Mouse (Mus musculus): ENCODE results near the gene Lrmda. TPM values are rescaled to one million over a fixed set of nuclear protein-coding genes. Genes with fewer than 3 reads are reported as not detected.

Lrmda gene
- polyA plus RNA-seq, 1 experiment from 2014 or later: 0.55 TPM

DNA sequence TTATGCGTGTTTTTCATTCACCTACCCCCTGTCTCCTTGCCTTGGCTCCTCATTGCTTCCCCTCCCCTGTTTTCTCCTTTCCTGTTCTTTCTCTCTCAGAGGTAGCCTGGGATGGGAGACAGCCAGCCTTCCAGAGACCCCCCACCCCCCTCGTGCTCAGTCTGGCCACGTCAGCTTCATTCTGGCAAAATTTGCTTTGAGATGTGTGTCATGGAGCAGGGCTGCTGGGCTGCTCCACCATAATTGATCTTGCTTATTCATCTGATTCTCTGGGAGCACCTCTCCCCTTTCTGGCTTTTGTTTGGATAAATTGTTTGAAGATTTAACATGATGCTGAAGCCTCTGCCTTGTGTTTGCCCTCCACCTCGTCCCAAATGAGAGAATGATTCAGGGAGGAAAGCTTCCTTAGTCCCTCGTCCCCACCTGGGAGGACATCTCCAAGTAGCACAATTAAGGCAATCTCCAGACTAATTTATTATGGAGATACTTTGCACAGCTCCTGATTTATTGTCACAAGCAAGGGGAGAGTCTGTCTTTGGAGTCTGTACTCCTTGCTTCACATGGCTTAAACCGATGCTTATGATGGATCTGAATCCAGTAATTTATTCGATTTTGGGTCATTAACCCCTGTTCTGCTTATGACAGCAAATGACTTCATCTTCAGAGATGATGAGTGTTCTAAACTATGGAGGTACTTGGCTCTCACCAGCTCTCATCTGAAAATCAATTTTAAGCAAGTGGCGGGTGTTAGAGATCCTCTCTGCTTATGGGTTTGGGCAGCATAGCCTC, 526.6 kb downstream of the Lrmda start:
- no peaks in the 10 kb centered on the region for H3K9me3 ChIP-seq
- H3K36me3 ChIP-seq: no peaks in the 10 kb centered on the region
- peaks cover 34% of the 10 kb centered on the region for H3K4me1 ChIP-seq (replicated peaks)
- H3K27ac ChIP-seq: peak overlapping the region; percentile 74
- no peak for DNase-seq (ENCODE audit: low spot score)
- no peak overlapping the region for H3K4me3 ChIP-seq
- 0 out of 2 replicates have a peak, but pooled peaks cover 9% of the 10 kb centered on the region for H3K27me3 ChIP-seq (ENCODE audit: insufficient read depth, poor library complexity, severe bottlenecking)
- 52% methylated on average over 8 of the region's 8 CpGs for WGBS

DNA sequence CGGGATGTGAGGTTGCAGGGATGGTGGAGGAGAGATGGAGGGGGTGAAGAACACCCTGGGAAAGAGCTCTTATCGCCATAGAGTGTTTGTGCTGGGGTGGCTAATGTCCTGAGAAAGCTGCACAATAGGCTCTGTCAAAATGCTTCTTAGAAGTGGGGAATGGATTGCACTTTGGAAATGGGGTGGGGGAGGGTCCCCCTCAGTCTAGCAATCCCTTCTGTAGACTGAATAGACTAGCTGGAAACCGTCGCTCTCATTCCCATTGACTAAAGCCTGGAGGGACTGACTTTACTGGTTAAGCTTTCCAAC, 527.1 kb downstream of the Lrmda start:
- 49% methylated on average over 4 of the region's 4 CpGs for WGBS
- H3K4me3 ChIP-seq: no peak overlapping the region
- DNase-seq (ENCODE audit: low spot score): peak; percentile 30
- peaks cover 34% of the 10 kb centered on the region for H3K4me1 ChIP-seq (replicated peaks)
- 0 out of 2 replicates have a peak, but pooled peaks cover 9% of the 10 kb centered on the region for H3K27me3 ChIP-seq (ENCODE audit: insufficient read depth, poor library complexity, severe bottlenecking)
- no peaks in the 10 kb centered on the region for H3K9me3 ChIP-seq
- no peaks in the 10 kb centered on the region for H3K36me3 ChIP-seq
- H3K27ac ChIP-seq: no peak overlapping the region

DNA sequence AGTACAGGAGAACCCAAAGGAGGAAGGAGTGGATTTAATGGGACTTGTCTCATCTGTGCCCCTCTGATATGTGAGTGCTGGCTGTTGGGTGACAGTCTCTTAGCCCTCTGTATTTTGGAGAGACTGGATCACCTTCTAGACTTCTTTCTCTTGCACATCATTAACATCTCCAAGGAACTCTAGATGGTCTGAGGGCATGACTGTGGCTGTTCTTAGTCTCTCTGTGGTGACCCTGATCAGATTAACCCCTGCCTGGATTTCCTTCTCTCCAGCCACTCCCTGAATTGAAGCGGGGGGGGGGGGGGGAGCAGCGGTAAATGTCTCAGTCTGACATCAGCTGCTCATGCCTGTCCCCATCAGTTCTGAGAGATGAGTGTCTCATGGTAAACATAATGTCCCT, 528.8 kb downstream of the Lrmda start:
- DNase-seq (ENCODE audit: low spot score): no peak
- Histone ChIP-seq H3K36me3 (no peaks in the 10 kb centered on the region), H3K4me1 (replicated peaks) (peaks cover 39% of the 10 kb centered on the region), H3K9me3 (no peaks in the 10 kb centered on the region), H3K27ac (0 out of 2 replicates have a peak overlapping the region, but pooled peaks have one; percentile 1), H3K27me3 (ENCODE audit: insufficient read depth, poor library complexity, severe bottlenecking) (0 out of 2 replicates have a peak, but pooled peaks cover 9% of the 10 kb centered on the region), H3K4me3 (no peak overlapping the region)
- whole genome bisulfite sequencing: 47% methylated on average over 2 of the region's 2 CpGs

DNA sequence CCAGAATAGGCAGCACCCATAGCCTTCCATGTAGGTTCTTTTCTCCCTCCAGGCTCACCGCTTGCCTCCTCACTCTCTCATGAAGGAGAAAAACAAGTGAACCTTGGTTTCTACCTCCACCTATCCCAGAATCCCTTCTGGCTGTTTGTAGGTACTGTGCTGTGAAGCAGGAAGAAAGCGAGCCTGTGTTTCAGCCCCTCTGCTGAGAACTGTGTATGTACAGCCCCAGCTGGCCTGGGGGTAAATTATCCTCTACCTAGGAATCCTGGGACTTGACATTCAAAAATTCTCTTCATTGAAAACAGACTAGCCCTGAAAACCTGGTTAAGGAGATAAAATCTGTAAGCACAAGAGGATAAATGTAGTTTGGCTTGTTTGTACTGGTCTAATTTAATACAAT, 529.7 kb downstream of the Lrmda start:
- Histone ChIP-seq H3K27me3 (ENCODE audit: insufficient read depth, poor library complexity, severe bottlenecking) (0 out of 2 replicates have a peak, but pooled peaks cover 10% of the 10 kb centered on the region), H3K27ac (no peak overlapping the region), H3K4me1 (replicated peaks) (peaks cover 39% of the 10 kb centered on the region), H3K9me3 (no peaks in the 10 kb centered on the region), H3K4me3 (no peak overlapping the region), H3K36me3 (no peaks in the 10 kb centered on the region)
- 89% methylated on average over 2 of the region's 2 CpGs for WGBS
- no peak for DNase-seq (ENCODE audit: low spot score)

DNA sequence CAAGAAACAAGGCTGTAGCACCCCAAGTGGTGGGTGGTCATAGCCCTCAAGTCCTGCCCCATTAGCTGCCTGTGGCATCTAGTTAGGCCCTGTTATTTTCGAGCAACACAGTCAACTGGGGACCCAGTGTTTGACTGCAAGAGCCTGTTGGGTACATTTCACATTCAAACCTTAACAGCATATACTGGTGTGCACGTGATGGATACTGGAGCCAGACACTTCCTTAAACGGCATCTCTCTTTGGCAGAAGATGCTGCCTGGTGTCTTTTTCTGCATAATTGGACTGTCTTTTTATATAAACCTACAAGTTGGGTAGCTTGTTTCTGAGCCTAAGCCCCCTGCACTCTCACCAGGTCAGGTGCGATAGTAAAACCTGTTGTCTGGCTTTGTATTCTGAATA, 532.8 kb downstream of the Lrmda start:
- Histone ChIP-seq H3K4me3 (no peak overlapping the region), H3K27ac (no peak overlapping the region)
- WGBS: 80% methylated on average over 4 of the region's 4 CpGs

DNA sequence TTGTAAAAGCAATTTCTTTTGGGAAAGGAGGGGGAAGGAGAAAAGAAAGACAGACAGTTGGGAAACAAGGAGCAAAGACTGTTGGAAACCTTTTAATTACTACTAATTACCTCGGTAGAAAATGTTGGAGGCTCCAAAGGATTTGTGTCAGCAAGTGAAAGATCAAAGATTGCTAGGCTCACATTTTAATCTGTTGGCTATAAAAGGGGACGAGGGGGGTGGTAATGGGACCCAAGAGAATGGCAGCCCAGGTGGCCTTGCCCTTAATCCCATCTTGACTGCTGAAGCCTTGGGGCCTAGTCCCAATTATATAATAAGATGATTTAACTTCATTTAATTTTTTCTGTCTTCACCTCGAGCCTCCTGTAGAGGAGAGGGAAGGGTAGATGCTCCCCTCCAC, 533.3 kb downstream of the Lrmda start:
- H3K36me3 ChIP-seq: no peaks in the 10 kb centered on the region
- WGBS: 58% methylated on average over 3 of the region's 3 CpGs
- no peak for DNase-seq (ENCODE audit: low spot score)
- H3K27me3 ChIP-seq (ENCODE audit: insufficient read depth, poor library complexity, severe bottlenecking): peaks cover 17% of the 10 kb centered on the region; the same call in 1 of the 2 replicates
- no peak overlapping the region for H3K4me3 ChIP-seq
- H3K9me3 ChIP-seq: no peaks in the 10 kb centered on the region
- H3K4me1 ChIP-seq (replicated peaks): peaks cover 10% of the 10 kb centered on the region
- no peak overlapping the region for H3K27ac ChIP-seq

More for the DNA sequence above, 532.8 kb downstream of the Lrmda start:
- no peak for DNase-seq (ENCODE audit: low spot score)
- H3K36me3 ChIP-seq: no peaks in the 10 kb centered on the region
- H3K27me3 ChIP-seq (ENCODE audit: insufficient read depth, poor library complexity, severe bottlenecking): peaks cover 17% of the 10 kb centered on the region; the same call in 1 of the 2 replicates
- no peaks in the 10 kb centered on the region for H3K9me3 ChIP-seq
- H3K4me1 ChIP-seq (replicated peaks): peaks cover 13% of the 10 kb centered on the region

DNA sequence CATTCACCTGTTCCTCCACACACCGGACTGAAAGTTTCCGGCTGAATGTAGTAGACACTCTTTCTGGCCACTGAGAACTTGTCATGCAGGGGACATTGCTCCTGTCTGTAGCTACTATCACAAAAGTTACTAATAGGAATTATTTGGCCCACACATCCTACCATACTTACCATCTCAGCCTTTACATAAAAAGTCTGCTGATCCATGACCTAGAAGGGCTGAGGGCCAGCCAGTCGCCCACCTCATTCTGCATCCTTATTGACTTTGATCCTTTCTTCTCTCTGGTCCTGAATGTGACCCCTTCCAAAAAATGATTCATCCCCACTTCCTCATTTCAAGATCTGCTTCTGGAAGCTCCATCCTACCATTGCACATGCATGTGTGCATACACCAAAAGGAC, 534.2 kb downstream of the Lrmda start:
- DNase-seq (ENCODE audit: low spot score): no peak
- Histone ChIP-seq H3K36me3 (no peaks in the 10 kb centered on the region), H3K4me1 (replicated peaks) (peaks cover 5% of the 10 kb centered on the region; the same call in 1 of the 2 replicates), H3K9me3 (no peaks in the 10 kb centered on the region), H3K27ac (no peak overlapping the region), H3K27me3 (ENCODE audit: insufficient read depth, poor library complexity, severe bottlenecking) (peaks cover 17% of the 10 kb centered on the region; the same call in 1 of the 2 replicates), H3K4me3 (no peak overlapping the region)
- WGBS: 93% methylated on average over 3 of the region's 3 CpGs

DNA sequence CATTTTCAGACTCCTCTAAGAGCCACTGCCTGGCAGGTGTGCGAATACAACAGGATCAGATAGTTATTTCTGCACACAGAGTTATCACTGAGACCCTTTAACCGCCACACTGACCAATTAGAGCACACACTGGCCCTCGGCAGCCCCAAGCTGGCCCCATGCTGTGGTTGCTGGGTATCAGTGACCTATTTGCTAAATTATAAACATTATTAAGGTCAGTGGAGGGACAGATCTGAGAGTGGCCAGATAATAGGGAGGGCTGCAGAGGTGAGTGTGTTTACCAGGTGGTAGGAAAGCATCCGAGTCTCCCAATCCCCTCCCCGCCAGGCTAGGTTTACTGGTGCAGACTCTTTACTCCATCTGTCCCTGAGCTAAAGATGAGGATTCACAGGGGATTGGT, 553.0 kb downstream of the Lrmda start:
- no peak overlapping the region for H3K27ac ChIP-seq
- H3K9me3 ChIP-seq: no peaks in the 10 kb centered on the region
- H3K4me3 ChIP-seq: no peak overlapping the region
- WGBS: 76% methylated on average over 5 of the region's 5 CpGs
- H3K4me1 ChIP-seq (replicated peaks): peaks cover 28% of the 10 kb centered on the region
- peaks cover 45% of the 10 kb centered on the region for H3K27me3 ChIP-seq (ENCODE audit: insufficient read depth, poor library complexity, severe bottlenecking)
- DNase-seq (ENCODE audit: low spot score): no peak
- no peaks in the 10 kb centered on the region for H3K36me3 ChIP-seq

DNA sequence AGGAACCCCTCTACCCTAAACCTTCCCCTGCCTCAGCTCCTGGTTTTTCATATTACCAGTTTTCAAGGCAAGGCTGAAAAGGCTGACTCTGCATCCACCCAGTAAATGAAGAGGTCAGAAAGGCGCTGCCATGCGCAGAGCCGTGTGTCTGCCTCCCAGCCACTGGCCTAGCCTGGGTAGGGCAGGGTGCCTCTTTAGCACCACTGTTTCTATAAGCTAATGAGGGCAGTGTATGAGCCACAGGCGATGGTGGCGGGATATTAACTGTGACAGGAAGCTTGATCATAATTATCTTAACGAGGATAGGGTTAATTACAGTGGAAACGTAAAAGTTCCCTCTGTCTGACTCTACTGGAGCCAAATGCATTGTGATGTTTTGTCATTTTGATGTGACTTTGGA, 554.1 kb downstream of the Lrmda start:
- Histone ChIP-seq H3K4me3 (no peak overlapping the region), H3K36me3 (no peaks in the 10 kb centered on the region), H3K4me1 (replicated peaks) (peaks cover 37% of the 10 kb centered on the region), H3K9me3 (no peaks in the 10 kb centered on the region), H3K27ac (no peak overlapping the region), H3K27me3 (ENCODE audit: insufficient read depth, poor library complexity, severe bottlenecking) (peaks cover 45% of the 10 kb centered on the region)
- WGBS: 83% methylated on average over 7 of the region's 7 CpGs
- DNase-seq (ENCODE audit: low spot score): no peak

DNA sequence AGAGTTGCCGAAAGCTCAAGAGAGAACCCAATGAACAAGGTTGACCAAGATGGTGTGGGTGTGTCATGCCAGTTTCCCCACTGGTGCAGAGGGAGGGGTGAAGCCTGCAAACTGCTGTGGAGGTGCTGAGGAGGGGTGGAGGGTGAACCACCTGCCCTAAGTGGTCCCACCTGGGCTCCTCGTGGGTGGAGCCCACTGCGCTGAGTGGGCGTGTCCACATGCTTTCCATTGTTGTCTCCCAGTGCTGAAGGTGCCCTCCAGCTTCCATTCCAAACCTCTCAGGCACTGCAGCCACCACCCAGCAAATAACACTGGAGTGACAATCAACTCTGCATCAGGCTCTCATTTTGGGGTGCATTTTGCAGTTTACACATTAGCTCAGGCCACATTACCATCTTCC, 554.5 kb downstream of the Lrmda start:
- Histone ChIP-seq H3K4me3 (no peak overlapping the region), H3K27me3 (ENCODE audit: insufficient read depth, poor library complexity, severe bottlenecking) (peaks cover 49% of the 10 kb centered on the region), H3K27ac (no peak overlapping the region), H3K9me3 (no peaks in the 10 kb centered on the region), H3K4me1 (replicated peaks) (peaks cover 38% of the 10 kb centered on the region), H3K36me3 (no peaks in the 10 kb centered on the region)
- no peak for DNase-seq (ENCODE audit: low spot score)
- 87% methylated on average over 4 of the region's 4 CpGs for WGBS

DNA sequence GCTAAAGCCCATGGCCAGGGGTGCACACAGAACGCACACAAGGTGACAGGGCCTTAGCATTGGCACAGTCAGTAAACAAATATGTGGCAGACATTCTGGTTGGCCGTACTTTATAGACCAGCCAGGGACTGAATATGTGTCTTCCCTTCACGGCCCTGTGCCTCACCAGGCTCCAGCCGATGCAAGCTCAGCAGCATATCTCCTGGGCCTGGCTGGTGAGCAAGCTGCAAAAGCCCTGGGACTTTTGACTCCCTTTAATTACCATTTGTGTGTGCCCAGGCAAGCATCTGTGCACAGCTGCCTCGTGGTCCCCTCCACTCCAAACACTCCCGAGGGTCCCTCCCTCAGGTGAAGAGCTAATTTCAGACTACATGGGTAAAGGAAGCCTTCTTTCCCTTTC, 556.9 kb downstream of the Lrmda start:
- no peak overlapping the region for H3K4me3 ChIP-seq

DNA sequence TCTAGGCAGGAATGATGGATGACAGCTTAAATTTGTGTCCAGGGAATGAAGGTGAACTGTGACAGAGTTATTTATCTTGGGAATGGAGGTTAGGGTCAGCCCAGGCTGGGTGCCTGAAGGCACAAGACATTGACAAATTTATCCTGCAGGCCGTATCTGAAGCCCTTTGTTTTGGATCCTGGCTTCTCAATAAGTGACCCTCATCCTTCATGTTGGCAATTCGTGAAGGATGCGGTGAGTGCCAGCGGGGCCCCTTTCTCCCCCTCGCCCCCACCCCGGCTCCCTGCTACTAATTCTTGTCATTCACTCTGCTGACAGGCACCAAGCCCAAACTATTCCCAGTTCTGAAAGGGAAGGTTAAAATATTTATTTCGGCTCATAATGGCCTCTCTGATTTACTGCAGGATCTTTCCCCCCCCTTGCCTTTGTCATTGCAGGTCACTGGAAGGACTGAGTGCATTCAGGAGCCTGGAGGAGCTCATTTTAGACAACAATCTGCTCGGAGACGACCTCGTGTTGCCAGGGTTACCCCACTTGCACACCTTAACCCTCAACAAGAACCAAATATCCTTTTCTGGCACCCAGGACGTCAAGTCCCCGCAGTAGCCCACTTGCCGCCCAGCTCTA, 558.0 kb downstream of the Lrmda start:
- DNase-seq (ENCODE audit: low spot score): peak; percentile 74
- no peaks in the 10 kb centered on the region for H3K9me3 ChIP-seq
- WGBS: 21% methylated on average over 13 of the region's 13 CpGs
- H3K36me3 ChIP-seq: no peaks in the 10 kb centered on the region
- peaks cover 46% of the 10 kb centered on the region for H3K4me1 ChIP-seq (replicated peaks)
- peak overlapping the region; percentile 23 for H3K4me3 ChIP-seq
- peaks cover 44% of the 10 kb centered on the region for H3K27me3 ChIP-seq (ENCODE audit: insufficient read depth, poor library complexity, severe bottlenecking)
- H3K27ac ChIP-seq: peak overlapping the region; percentile 77

More for the DNA sequence above, 556.9 kb downstream of the Lrmda start:
- Histone ChIP-seq H3K27me3 (ENCODE audit: insufficient read depth, poor library complexity, severe bottlenecking) (peaks cover 48% of the 10 kb centered on the region), H3K4me1 (replicated peaks) (peaks cover 46% of the 10 kb centered on the region), H3K36me3 (no peaks in the 10 kb centered on the region), H3K9me3 (no peaks in the 10 kb centered on the region), H3K27ac (peak overlapping the region; percentile 60)
- WGBS: 30% methylated on average over 6 of the region's 6 CpGs
- DNase-seq (ENCODE audit: low spot score): no peak

DNA sequence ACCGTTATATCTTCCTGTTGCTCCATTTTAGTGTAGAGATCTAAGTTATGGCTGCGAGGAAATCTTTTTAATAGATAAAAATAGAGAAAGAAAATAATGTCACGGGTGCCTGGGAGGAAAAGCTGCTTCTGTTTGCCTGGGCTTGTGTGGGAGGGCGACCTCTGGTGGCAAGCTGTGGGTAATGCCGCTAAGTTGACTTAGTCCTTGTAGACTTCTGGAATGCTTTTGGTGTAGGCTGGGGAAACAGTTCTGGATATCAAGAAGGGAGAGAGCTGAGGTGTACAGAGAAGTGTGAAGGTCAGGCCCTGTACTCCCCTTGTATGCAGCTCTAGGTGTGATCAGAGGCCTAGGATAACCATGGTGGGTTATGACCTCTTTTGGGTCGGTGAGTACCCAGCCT, 558.7 kb downstream of the Lrmda start:
- peaks cover 46% of the 10 kb centered on the region for H3K4me1 ChIP-seq (replicated peaks)
- peak overlapping the region; percentile 23; the same call in 1 of the 2 replicates for H3K4me3 ChIP-seq
- no peaks in the 10 kb centered on the region for H3K9me3 ChIP-seq
- 21% methylated on average over 6 of the region's 6 CpGs for WGBS
- peaks cover 37% of the 10 kb centered on the region for H3K27me3 ChIP-seq (ENCODE audit: insufficient read depth, poor library complexity, severe bottlenecking)
- H3K36me3 ChIP-seq: no peaks in the 10 kb centered on the region
- DNase-seq (ENCODE audit: low spot score): peak; percentile 86
- H3K27ac ChIP-seq: peak overlapping the region; percentile 77; the same call in 1 of the 2 replicates

Data from hindbrain, embryonic 10.5 days (tissue).